Mouse (Mus musculus) layer of hippocampus, postnatal 10 days (tissue): ENCODE data around the gene Spryd4. TPM values are rescaled to one million over a fixed set of nuclear protein-coding genes. Genes with fewer than 3 reads are reported as not detected.
"Not testable (repeated sequence)": the region's sequence is repeated elsewhere in the genome, so short reads cannot be mapped to it uniquely, and the experiment has no call there.

Experiments used
- DNase-seq, 2 experiments: peaks; one replicate each; pipeline ENCODE4 v3.0.0; 2021; ENCODE audit warnings: low spot score in 2 of 2
- total RNA-seq, 2 experiments: library from RNA; stranded (reverse); gene quantifications; 2 replicates each; pipeline ENCODE4 v1.2.3; 2021

The Spryd4 gene
- total RNA-seq, 2 experiments from 2014 or later: 11.5 to 12.8 TPM

DNA sequence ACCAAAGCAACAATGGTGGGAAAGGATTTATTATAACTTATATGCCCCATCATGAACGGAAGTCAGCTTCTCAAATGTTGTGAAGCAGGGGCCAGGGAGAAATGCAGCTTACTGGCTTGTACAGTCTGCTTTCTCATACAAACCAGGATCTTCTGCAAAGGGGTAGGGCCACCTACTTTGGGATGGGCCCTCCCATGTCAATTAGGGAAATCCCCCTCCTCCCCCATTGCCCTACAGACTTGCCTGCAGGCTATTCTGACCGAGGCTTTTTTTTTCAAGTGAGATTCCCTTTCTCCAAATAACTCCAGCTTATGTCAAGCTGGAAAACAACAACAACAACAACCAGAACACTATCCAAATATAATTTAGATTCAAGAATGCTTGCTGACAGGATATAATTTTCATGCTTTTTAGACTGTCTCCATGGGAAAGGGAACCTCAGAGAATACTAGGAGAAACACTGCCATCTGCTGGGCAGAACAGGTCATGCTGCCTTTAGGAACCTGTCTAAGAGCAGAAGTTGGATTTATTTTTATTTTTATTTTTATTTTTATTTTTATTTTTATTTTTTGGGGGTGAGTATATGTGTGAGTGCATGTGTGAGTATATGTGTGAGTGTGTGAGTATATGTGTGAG lies 23.2 kb downstream of the Spryd4 start:
- peak; percentile 81 to 83 for DNase-seq

DNA sequence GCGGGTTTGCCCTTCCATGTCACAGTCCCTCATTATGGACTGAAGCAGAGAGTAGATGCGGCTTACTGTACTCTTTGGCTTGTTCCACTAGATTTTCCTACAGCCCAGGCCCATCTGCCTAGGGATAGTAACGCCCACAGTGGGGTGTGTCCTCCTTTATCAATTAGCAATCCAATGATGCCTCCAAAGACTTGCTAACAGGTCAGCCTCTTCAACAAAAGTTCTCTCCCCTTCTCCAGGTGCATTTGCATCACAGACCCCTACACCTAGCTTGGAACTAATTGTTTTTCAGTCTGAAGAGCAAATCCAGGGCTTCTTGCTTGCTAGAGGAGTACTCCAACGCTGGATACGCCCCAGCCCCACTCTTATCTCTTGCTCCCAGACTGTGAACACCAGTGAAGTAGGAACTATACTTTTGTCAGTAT lies 24.4 kb downstream of the Spryd4 start:
- no peak for DNase-seq

DNA sequence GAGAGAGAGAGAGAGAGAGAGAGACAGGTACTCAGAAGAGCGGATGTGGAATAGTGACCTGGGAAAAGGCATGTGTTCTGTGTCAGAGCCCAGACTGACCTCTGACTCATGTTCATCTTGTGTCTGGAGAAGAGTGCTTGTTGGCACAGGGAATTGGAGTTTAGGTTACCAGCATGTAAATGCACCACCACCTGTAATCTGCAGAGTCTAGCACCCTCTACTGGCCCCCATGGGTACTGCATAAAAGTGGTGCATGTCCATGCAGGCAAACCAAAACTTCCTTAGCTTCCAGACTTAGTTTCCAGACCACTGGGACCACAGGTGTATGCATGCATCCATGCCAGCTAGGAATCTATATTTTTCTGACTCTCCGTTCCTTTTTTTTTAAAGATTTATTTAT lies 25.6 kb downstream of the Spryd4 start:
- peak; percentile 75 to 79 for DNase-seq

DNA sequence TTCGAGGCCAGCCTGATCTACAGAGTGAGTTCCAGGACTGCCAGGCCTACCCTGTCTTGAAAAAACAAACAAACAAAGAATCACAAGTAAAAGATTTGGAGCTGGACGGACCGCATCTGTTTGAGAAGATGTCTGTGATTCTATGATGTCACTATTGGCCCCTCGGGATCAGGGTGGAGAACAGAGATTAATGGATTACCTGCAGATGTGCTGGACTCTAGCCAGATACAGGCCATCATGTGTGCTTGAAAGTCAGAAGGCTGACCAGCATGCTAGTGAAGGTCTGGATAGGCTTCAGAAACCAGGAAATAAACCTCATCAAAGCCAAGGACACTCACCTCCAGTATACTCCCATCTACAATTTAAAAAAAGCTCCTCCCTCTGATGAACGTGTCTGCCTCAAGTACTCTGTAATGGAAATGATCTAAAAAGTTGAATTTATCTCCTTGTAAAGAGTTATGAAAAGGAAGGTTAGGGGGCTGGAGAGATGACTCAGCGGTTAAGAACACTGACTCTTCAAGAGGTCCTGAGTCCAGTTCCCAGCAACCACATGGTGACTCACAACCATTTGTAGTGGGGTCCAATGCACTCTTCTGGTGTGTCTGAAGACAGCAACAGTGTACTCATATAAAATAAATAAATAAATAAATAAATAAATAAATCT lies 26.2 kb downstream of the Spryd4 start:
- DNase-seq: no peak

DNA sequence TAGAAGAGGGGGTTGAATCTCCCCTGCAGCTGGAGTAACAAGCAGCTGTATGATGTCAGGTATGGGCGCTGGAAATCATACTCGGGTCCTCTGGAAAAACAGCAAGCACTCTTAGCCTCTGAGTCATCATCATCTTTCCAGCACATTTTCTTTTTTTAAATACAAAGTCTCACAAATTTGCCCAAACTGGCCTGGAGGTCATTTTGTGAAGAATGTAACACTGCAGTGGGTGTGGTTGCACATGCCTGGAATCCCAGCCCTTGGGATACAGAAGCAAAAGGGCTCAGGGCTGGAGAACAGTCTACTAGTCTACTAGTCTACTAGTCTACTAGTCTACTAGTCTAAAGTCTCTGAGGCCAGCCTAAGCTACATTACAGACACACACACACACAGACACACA lies 27.3 kb downstream of the Spryd4 start:
- no peak for DNase-seq

DNA sequence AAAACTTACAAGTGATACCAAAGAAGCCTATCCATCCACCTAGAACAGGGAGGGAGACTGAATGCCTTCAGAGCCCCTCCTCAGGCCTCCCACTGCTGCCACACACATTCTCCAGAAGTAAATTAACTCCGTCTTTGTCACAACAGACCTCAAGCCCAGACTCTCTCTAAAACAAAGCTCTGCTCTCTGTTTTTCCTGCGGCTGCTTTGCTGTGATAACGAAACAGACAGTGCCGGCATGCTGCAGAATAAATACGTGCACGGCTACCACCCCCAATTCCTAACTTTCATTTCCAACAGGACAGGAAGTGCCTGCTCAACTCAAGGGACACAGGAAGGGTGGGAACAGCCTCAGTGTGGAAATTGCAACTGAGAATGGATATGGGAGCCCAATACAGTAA lies 31.6 kb downstream of the Spryd4 start, which contains the start of gene Rbms2:
TSS of gene Rbms2 (minus strand) at position 309 of the 400 bp plus-strand sequence.
- DNase-seq: no peak

DNA sequence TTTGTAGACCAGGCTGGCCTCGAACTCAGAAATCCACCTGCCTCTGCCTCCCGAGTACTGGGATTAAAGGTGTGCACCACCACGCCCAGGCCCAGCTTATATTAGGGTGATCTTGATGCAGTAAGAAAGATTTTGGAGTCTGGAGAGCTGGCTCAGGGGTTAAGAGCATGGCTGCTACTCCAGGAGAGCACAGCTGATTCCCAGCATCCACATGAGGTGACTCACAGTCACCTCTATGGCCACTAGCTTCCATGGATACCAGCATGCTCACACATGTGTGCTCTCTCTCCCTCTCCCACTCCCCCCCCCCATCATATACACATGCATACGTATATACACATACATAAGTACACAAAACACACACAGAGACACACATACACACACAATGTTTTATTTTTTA lies 34.3 kb downstream of the Spryd4 start:
- no peak for DNase-seq

DNA sequence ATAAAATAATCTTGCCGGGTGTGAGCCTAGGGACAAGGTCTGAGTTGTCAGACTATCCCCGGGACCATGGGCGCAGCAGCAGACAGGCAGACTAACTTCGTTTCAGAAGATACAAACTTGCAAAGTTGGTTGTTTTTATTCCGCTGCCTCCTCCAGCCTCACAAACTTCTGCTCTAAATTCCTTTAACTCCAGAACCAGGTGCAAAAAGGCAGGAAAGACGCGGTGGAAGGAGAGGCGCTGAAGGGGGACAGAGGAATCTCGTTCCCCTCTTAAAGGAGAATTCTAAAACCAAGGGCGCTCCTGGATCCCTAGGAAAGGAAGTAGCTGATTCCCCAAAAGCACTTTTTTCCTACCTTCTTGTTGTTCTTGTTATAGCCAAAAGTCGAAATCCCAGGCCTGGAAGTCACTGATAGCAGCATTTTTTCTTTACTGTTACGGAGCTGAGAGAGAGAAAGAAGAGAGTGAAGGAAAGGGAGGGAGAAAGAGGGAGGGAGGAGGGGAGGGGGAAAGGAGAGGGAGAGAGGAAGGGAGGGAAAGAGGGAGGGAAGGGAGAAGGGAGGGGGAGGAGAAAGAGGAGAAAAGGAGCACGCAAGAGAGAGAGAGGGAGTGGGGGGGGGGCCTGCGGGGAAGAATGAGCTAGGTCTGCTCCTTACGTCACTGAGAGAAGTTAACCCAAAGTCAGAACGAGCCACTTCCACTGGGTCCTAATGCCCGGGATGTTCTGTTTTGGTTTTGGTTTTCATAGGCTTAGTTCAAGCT lies 35.4 kb downstream of the Spryd4 start:
- peak in 1 of 2 experiments; percentile 47 for DNase-seq

DNA sequence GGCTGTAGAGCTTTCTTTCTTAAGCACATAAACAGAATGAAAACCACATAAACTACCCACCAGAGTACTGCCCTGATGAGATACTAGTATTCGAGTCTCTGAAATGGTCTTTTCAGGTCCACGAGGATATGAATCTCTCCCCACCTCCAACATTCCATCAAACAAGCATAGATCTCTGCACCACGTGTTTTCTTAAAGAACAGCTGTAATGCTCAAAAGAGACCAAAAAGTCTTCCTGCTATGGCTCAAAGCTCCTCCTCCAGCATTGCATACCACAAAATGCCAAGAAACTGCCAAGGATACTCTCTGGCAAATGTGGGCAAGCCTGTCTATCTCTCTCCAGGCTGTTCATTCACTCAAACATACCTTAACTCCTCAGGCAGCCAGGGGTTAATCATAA lies 36.3 kb downstream of the Spryd4 start:
- no peak for DNase-seq

DNA sequence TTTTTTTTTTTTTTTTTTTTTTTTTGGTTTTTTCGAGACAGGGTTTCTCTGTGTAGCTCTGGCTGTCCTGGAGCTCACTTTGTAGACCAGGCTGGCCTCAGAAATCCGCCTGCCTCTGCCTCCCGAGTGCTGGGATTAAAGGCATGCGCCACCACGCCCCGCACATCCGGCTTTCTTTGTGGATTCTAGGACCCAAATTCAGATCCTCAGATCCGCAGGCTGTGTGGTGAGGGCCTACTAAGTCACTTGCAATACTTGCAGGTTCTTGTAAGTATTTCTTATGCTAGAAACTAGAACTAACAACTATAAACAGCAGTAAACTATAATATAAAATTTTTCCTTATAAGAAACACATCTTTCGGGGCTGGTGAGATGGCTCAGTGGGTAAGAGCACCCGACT lies 40.3 kb downstream of the Spryd4 start:
- DNase-seq: not testable (repeated sequence)

DNA sequence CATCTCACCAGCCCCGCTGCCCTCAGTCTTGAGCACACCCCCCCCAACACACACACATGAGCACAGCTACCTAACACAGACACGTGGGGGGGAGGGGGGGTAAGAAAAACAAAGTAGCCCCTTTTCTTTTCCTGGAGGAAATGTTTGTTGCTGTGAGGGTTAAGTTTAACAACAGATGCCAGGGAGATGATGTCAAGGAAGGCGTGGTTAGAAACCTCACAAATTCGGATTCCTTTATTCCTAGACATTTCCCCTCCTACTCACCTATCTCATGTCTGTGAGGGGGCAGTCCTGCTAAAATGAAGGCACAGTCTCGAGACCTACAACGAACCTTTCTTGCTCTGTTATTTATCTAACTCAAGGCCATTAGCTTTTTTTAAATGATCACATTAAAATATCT lies 44.5 kb downstream of the Spryd4 start:
- no peak for DNase-seq

DNA sequence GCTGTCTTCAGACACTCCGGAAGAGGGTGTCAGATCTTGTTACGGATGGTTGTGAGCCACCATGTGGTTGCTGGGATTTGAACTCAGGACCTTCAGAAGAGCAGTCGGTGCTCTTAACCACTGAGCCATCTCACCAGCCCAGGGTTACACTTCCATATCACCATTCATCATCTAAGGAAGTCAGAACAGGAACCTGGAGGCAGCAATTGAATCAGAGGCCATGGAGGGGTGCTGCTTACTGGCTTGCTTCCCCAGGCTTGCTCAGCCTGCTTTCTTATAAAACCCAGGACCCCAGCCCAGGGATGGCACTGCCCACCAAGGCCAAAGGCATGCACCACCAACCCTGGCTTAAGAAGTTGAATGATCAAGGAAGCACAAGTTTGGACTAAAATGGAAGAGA lies 45.9 kb downstream of the Spryd4 start:
- DNase-seq: not testable (repeated sequence)

Other genes starting within 250 kb of the Spryd4 start
- not detected for gene Hsd17b6, start 204.2 kb downstream of the Spryd4 start, total RNA-seq
- gene Prim1, start 196.6 kb downstream of the Spryd4 start, total RNA-seq: 1 to 10 TPM; 8.0 to 9.7 TPM
- 100 to 1,000 TPM; 350 to 389 TPM for gene Naca, start 176.2 kb downstream of the Spryd4 start, total RNA-seq
- gene Ptges3, start 152.9 kb downstream of the Spryd4 start, total RNA-seq: 100 to 1,000 TPM; 166 to 168 TPM
- 1,000 to 10,000 TPM; 1,650 to 1,701 TPM for gene Atp5b, start 128.5 kb downstream of the Spryd4 start, total RNA-seq
- 10 to 100 TPM; 32.0 to 35.1 TPM for gene Baz2a, start 120.2 kb downstream of the Spryd4 start, total RNA-seq
- gene Rbms2, start 31.5 kb downstream of the Spryd4 start, total RNA-seq: 10 to 100 TPM; 11.3 to 16.1 TPM
- 10 to 100 TPM; 12.2 to 17.1 TPM for gene Gls2, start 17.4 kb downstream of the Spryd4 start, total RNA-seq
- not detected for gene Mip, start 14.0 kb upstream of the Spryd4 start, total RNA-seq
- 10 to 100 TPM in 1 of 2 experiments, 1 to 10 TPM in 1; 7.8 to 10.1 TPM for gene Timeless, start 20.3 kb upstream of the Spryd4 start, total RNA-seq
- gene Apon, start 42.3 kb upstream of the Spryd4 start, total RNA-seq: not detected
- gene Apof, start 56.9 kb upstream of the Spryd4 start, total RNA-seq: not detected
- gene Stat2, start 58.8 kb upstream of the Spryd4 start, total RNA-seq: 10 to 100 TPM; 25.6 to 29.3 TPM
- under 1 TPM in 1 of 2 experiments, not detected in 1; 0.85 TPM for gene Il23a, start 86.9 kb upstream of the Spryd4 start, total RNA-seq
- gene Pan2, start 91.5 kb upstream of the Spryd4 start, total RNA-seq: 10 to 100 TPM; 15.5 to 15.8 TPM
- gene Cnpy2, start 110.7 kb upstream of the Spryd4 start, total RNA-seq: 10 to 100 TPM; 75.5 to 78.5 TPM
- gene Cs, start 125.9 kb upstream of the Spryd4 start, total RNA-seq: 100 to 1,000 TPM; 277 to 286 TPM
- 10 to 100 TPM; 55.6 to 58.8 TPM for gene Coq10a, start 157.2 kb upstream of the Spryd4 start, total RNA-seq
- gene Ankrd52, start 165.3 kb upstream of the Spryd4 start, total RNA-seq: 10 to 100 TPM; 79.0 to 80.3 TPM
- under 1 TPM; 0.22 to 0.53 TPM for gene Slc39a5, start 189.4 kb upstream of the Spryd4 start, total RNA-seq
- gene Nabp2, start 199.7 kb upstream of the Spryd4 start, total RNA-seq: 10 to 100 TPM; 94.1 to 94.2 TPM
- gene Rnf41, start 199.8 kb upstream of the Spryd4 start, total RNA-seq: 10 to 100 TPM; 76.0 to 78.2 TPM
- 100 to 1,000 TPM; 205 to 222 TPM for gene Smarcc2, start 247.4 kb upstream of the Spryd4 start, total RNA-seq